Mouse (Mus musculus) intestine, embryonic 15.5 days (tissue): ENCODE results near the gene Shb. TPM values are rescaled to one million over a fixed set of nuclear protein-coding genes. Genes with fewer than 3 reads are reported as not detected.

ENCODE experiments used
- ATAC-seq: fragments of 200-750 bp; cut with Nextera tagmentation; 2 replicates; pipeline ENCODE4 v1.8.0; 2017; ENCODE audit warnings: moderate TSS enrichment, moderate library complexity
- H3K27ac ChIP-seq: fragments of 300-500 bp; sonication (generic); 2 replicates; pipeline ENCODE4 v1.5.1; 2015; ENCODE audit warnings: mild to moderate bottlenecking, inconsistent platforms
- H3K27me3 ChIP-seq: fragments of 300-500 bp; sonication (generic); replicated peaks from 2 replicates; pipeline ENCODE4 v1.6.1; 2015; ENCODE audit warnings: inconsistent platforms
- H3K36me3 ChIP-seq: fragments of 300-500 bp; sonication (generic); 2 replicates; pipeline ENCODE4 v1.6.1; 2015; ENCODE audit warnings: inconsistent platforms
- H3K4me1 ChIP-seq: fragments of 300-500 bp; sonication (generic); replicated peaks from 2 replicates; pipeline ENCODE4 v1.6.1; 2015; ENCODE audit warnings: inconsistent platforms
- H3K4me2 ChIP-seq: fragments of 300-500 bp; sonication (generic); replicated peaks from 2 replicates; pipeline ENCODE4 v1.6.1; 2015; ENCODE audit warnings: mild to moderate bottlenecking, inconsistent platforms
- H3K4me3 ChIP-seq: fragments of 300-500 bp; sonication (generic); replicated peaks from 2 replicates; pipeline ENCODE4 v1.5.1; 2015; ENCODE audit warnings: inconsistent platforms
- H3K9ac ChIP-seq: fragments of 300-500 bp; sonication (generic); 2 replicates; pipeline ENCODE4 v1.6.1; 2015; ENCODE audit warnings: inconsistent platforms
- H3K9me3 ChIP-seq: fragments of 300-500 bp; sonication (generic); 2 replicates; pipeline ENCODE4 v1.6.1; 2016; ENCODE audit warnings: inconsistent platforms
- WGBS: fragments of 180-500 bp; shearing (Covaris S2); methylation state at CpG from one replicate; pipeline ENCODE4 v1.1.7; 2015; 5-methylcytosine and 5-hydroxymethylcytosine counted together
- polyA plus RNA-seq: library from polyadenylated mRNA; unstranded; fragments of >200 nt; fragmentation: Nextera tagmentation; extraction: Ambion mirVana; gene quantifications from 2 replicates; pipeline ENCODE4 v1.2.1, GENCODE M21; 2015

The Shb gene
- polyA plus RNA-seq, 1 experiment from 2014 or later = 4.0 TPM

GRCm38 (mm10) chr4:45453271-45453851 lies 78.9 kb downstream of the Shb start:
- no peaks in the 10 kb centered on the region for H3K9me3 ChIP-seq
- H3K4me3 ChIP-seq = 0 out of 2 replicates have a peak overlapping the region, but pooled peaks have one; percentile 12
- H3K36me3 ChIP-seq = no peaks in the 10 kb centered on the region
- peak; percentile 90 for ATAC-seq
- peak overlapping the region; percentile 94 for H3K27ac ChIP-seq
- no peak overlapping the region for H3K9ac ChIP-seq
- 41% methylated on average over 3 of the region's 3 CpGs for WGBS
- peaks cover 40% of the 10 kb centered on the region for H3K4me1 ChIP-seq
- no peaks in the 10 kb centered on the region for H3K27me3 ChIP-seq
- peak overlapping the region; percentile 52 for H3K4me2 ChIP-seq

- Histone ChIP-seq H3K27me3 (no peaks in the 10 kb centered on the region), H3K4me2 (peak overlapping the region; percentile 52), H3K9me3 (no peaks in the 10 kb centered on the region), H3K9ac (0 out of 2 replicates have a peak overlapping the region, but pooled peaks have one; percentile 23), H3K36me3 (no peaks in the 10 kb centered on the region), H3K4me3 (peak overlapping the region; percentile 12; the same call in 1 of the 2 replicates), H3K4me1 (peaks cover 40% of the 10 kb centered on the region), H3K27ac (peak overlapping the region; percentile 94)
- ATAC-seq = peak; percentile 85
- 47% methylated on average over 7 of the region's 7 CpGs for WGBS
Observed at GRCm38 (mm10) chr4:45452569-45453111, 79.6 kb downstream of the Shb start.

- no peak overlapping the region for H3K4me2 ChIP-seq
- H3K9me3 ChIP-seq = no peaks in the 10 kb centered on the region
- H3K4me1 ChIP-seq = peaks cover 27% of the 10 kb centered on the region
- no peak overlapping the region for H3K9ac ChIP-seq
- no peaks in the 10 kb centered on the region for H3K27me3 ChIP-seq
- 85% methylated on average over 5 of the region's 5 CpGs for WGBS
- H3K36me3 ChIP-seq = peaks cover 6% of the 10 kb centered on the region; the same call in 1 of the 2 replicates
- no peak for ATAC-seq
- no peak overlapping the region for H3K27ac ChIP-seq
- no peak overlapping the region for H3K4me3 ChIP-seq
Observed at GRCm38 (mm10) chr4:45449012-45449411, 83.3 kb downstream of the Shb start.

GRCm38 (mm10) chr4:45448481-45448880 lies 83.8 kb downstream of the Shb start:
- Histone ChIP-seq H3K4me3 (no peak overlapping the region), H3K27ac (no peak overlapping the region), H3K4me2 (no peak overlapping the region), H3K9me3 (no peaks in the 10 kb centered on the region), H3K27me3 (no peaks in the 10 kb centered on the region), H3K9ac (no peak overlapping the region), H3K36me3 (peaks cover 6% of the 10 kb centered on the region; the same call in 1 of the 2 replicates), H3K4me1 (peaks cover 22% of the 10 kb centered on the region)
- 82% methylated on average over 7 of the region's 7 CpGs for WGBS
- ATAC-seq = no peak

GRCm38 (mm10) chr4:45447196-45447595 lies 85.1 kb downstream of the Shb start:
- no peak for ATAC-seq
- Histone ChIP-seq H3K9ac (no peak overlapping the region), H3K9me3 (no peaks in the 10 kb centered on the region), H3K36me3 (peaks cover 6% of the 10 kb centered on the region; the same call in 1 of the 2 replicates), H3K27me3 (no peaks in the 10 kb centered on the region), H3K4me1 (peaks cover 12% of the 10 kb centered on the region), H3K4me2 (no peak overlapping the region), H3K27ac (no peak overlapping the region), H3K4me3 (no peak overlapping the region)
- WGBS = 91% methylated on average over 5 of the region's 5 CpGs

GRCm38 (mm10) chr4:45445235-45445634 lies 87.0 kb downstream of the Shb start:
- H3K9ac ChIP-seq = no peak overlapping the region
- H3K36me3 ChIP-seq = peaks cover 9% of the 10 kb centered on the region; the same call in 1 of the 2 replicates
- H3K9me3 ChIP-seq = no peaks in the 10 kb centered on the region
- ATAC-seq = no peak
- 68% methylated on average over 3 of the region's 3 CpGs for WGBS
- no peak overlapping the region for H3K4me2 ChIP-seq
- H3K27me3 ChIP-seq = no peaks in the 10 kb centered on the region
- H3K27ac ChIP-seq = no peak overlapping the region
- no peaks in the 10 kb centered on the region; the same call in 1 of the 2 replicates for H3K4me1 ChIP-seq
- H3K4me3 ChIP-seq = no peak overlapping the region

GRCm38 (mm10) chr4:45444813-45445212 lies 87.5 kb downstream of the Shb start:
- H3K36me3 ChIP-seq = peaks cover 13% of the 10 kb centered on the region; the same call in 1 of the 2 replicates
- H3K4me1 ChIP-seq = peaks cover 2% of the 10 kb centered on the region; the same call in 1 of the 2 replicates
- WGBS = 54% methylated on average over 4 of the region's 4 CpGs
- H3K9ac ChIP-seq = no peak overlapping the region
- H3K27me3 ChIP-seq = no peaks in the 10 kb centered on the region
- no peak overlapping the region for H3K4me3 ChIP-seq
- no peaks in the 10 kb centered on the region for H3K9me3 ChIP-seq
- H3K27ac ChIP-seq = no peak overlapping the region
- no peak for ATAC-seq
- no peak overlapping the region for H3K4me2 ChIP-seq

- Histone ChIP-seq H3K27ac (no peak overlapping the region), H3K4me2 (no peak overlapping the region), H3K9ac (no peak overlapping the region), H3K4me3 (no peak overlapping the region), H3K9me3 (no peaks in the 10 kb centered on the region), H3K4me1 (peaks cover 10% of the 10 kb centered on the region), H3K27me3 (no peaks in the 10 kb centered on the region), H3K36me3 (peaks cover 13% of the 10 kb centered on the region; the same call in 1 of the 2 replicates)
- 76% methylated on average over 7 of the region's 7 CpGs for WGBS
- ATAC-seq = no peak
Observed at GRCm38 (mm10) chr4:45443652-45444051, 88.6 kb downstream of the Shb start.

- 61% methylated on average over 3 of the region's 3 CpGs for WGBS
- no peaks in the 10 kb centered on the region for H3K9me3 ChIP-seq
- H3K36me3 ChIP-seq = peaks cover 13% of the 10 kb centered on the region; the same call in 1 of the 2 replicates
- no peak overlapping the region for H3K27ac ChIP-seq
- no peak for ATAC-seq
- no peak overlapping the region for H3K4me2 ChIP-seq
- H3K4me1 ChIP-seq = peaks cover 18% of the 10 kb centered on the region
- H3K4me3 ChIP-seq = no peak overlapping the region
- H3K27me3 ChIP-seq = no peaks in the 10 kb centered on the region
- H3K9ac ChIP-seq = no peak overlapping the region
Observed at GRCm38 (mm10) chr4:45442237-45442636, 90.0 kb downstream of the Shb start.

- Histone ChIP-seq H3K36me3 (peaks cover 13% of the 10 kb centered on the region; the same call in 1 of the 2 replicates), H3K27ac (no peak overlapping the region), H3K27me3 (no peaks in the 10 kb centered on the region), H3K4me1 (peaks cover 22% of the 10 kb centered on the region), H3K4me2 (no peak overlapping the region), H3K9me3 (no peaks in the 10 kb centered on the region), H3K4me3 (no peak overlapping the region), H3K9ac (no peak overlapping the region)
- 85% methylated on average over 1 of the region's 1 CpGs for WGBS
- ATAC-seq = no peak
Observed at GRCm38 (mm10) chr4:45441778-45442177, 90.5 kb downstream of the Shb start.

GRCm38 (mm10) chr4:45439281-45439680 lies 93.0 kb downstream of the Shb start:
- no peaks in the 10 kb centered on the region for H3K27me3 ChIP-seq
- ATAC-seq = no peak
- no peak overlapping the region; the same call in 1 of the 2 replicates for H3K9ac ChIP-seq
- no peaks in the 10 kb centered on the region for H3K9me3 ChIP-seq
- H3K27ac ChIP-seq = peak overlapping the region; percentile 18; the same call in 1 of the 2 replicates
- H3K4me3 ChIP-seq = no peak overlapping the region
- H3K4me2 ChIP-seq = no peak overlapping the region
- 27% methylated on average over 5 of the region's 5 CpGs for WGBS
- H3K36me3 ChIP-seq = peaks cover 8% of the 10 kb centered on the region; the same call in 1 of the 2 replicates
- H3K4me1 ChIP-seq = peaks cover 46% of the 10 kb centered on the region

GRCm38 (mm10) chr4:45437010-45437409 lies 95.3 kb downstream of the Shb start:
- ATAC-seq = 0 out of 2 replicates have a peak, but pooled peaks have one; percentile 10
- no peaks in the 10 kb centered on the region for H3K9me3 ChIP-seq
- H3K36me3 ChIP-seq = peaks cover 8% of the 10 kb centered on the region; the same call in 1 of the 2 replicates
- H3K4me2 ChIP-seq = no peak overlapping the region
- H3K27me3 ChIP-seq = no peaks in the 10 kb centered on the region
- peaks cover 46% of the 10 kb centered on the region for H3K4me1 ChIP-seq
- WGBS = 38% methylated on average over 3 of the region's 3 CpGs
- no peak overlapping the region for H3K9ac ChIP-seq
- no peak overlapping the region for H3K27ac ChIP-seq
- no peak overlapping the region for H3K4me3 ChIP-seq
